Mouse (Mus musculus): ENCODE data around the gene Inka2.

GRCm38 (mm10) chr3:105746542-105746941, 42.1 kb downstream of the Inka2 start:
- TF ChIP-seq CTCF (IDR thresholded peaks at IDR 0.05; ENCODE audit: borderline replicate concordance, insufficient read depth, low read depth, low read length) (no peak), POLR2A (IDR thresholded peaks at IDR 0.05; ENCODE audit: borderline replicate concordance, insufficient read depth, low read length) (no peak)
